In the genomic region with DNA sequence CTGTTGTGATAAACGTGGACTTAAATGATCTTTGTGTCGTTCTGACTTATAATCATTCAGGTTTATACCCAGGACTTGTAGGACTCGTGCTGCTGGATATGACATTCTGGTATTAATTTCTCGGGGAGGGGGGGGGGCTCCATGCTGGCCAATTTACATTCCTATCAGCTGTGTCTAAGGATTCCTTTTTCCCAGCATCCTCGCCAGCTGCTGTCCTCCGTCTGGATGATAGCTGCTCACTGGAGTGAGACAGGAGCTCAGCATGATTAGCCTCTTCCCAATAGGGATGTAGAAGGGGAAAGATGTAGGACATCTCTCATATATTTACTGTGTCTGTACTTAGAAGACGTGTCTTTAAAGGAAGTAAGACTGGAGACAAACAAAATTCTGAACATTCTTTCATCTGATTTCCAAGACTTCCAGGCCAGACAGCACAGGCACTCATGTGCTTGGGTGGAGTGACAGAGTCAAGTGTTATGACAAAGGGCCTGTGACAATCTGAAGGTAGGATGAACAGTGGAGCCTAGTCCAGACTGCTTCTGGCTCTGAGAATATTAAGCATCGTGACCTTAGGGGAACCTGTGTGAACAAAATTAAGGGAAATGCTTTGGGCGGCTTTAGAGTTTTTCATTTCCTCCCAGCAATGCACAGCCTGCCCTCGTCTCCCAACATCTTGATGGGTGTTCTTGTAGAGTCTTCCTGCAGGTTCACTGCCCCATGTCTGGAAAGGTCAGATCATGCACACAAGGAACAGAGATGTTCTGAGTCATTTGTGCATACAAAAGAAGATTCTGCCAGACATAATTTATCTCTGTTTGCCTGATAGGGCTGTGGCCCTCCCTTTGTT, we compare ENCODE assay signal across 10 mouse cellular contexts.
DNase-seq lines count a peak whose midpoint lies in the region; ATAC-seq and TF ChIP-seq lines count a peak whose summit lies in the region.
"Had no signal": no experiment of that assay in that cellular context is flagged by ENCODE, and none has a peak within 500 bp of the region (broad histone marks: within the 10 kb centered on the region; RNA-seq: fewer than 3 reads in every experiment).

No protein-coding gene starts in this region.

- H3K27ac ChIP-seq in heart, embryonic 12.5 days (ENCODE audit: poor library complexity, severe bottlenecking): peak overlapping the region; percentile 68
- H3K27ac ChIP-seq in MEL (ENCODE audit: control insufficient read depth, low read depth, low read length): peak overlapping the region; percentile 73
- H3K27ac ChIP-seq in hindbrain, embryonic 15.5 days (replicated peaks): peak overlapping the region; percentile 72
- H3K27ac ChIP-seq in midbrain, embryonic 11.5 days (ENCODE audit: low read depth, low read length): no peak overlapping the region
- H3K27ac ChIP-seq: embryonic facial prominence, embryonic 15.5 days had no signal

- H3K9ac ChIP-seq in heart, embryonic 12.5 days: no peak overlapping the region
- H3K9ac ChIP-seq in MEL (ENCODE audit: control insufficient read depth, low read depth, low read length, poor library complexity, severe bottlenecking): peak overlapping the region; percentile 25
- H3K9ac ChIP-seq in hindbrain, embryonic 15.5 days: no peak overlapping the region
- no peak overlapping the region for H3K9ac ChIP-seq in midbrain, embryonic 11.5 days (ENCODE audit: low read length)
- H3K9ac ChIP-seq: embryonic facial prominence, embryonic 15.5 days had no signal

- peak; percentile 20; the same call in 1 of the 2 replicates for ATAC-seq in heart, embryonic 12.5 days (ENCODE audit: insufficient number of reproducible peaks, low FRiP score)
- ATAC-seq in hindbrain, embryonic 15.5 days (ENCODE audit: low FRiP score, low read depth): 0 out of 2 replicates have a peak, but pooled peaks have one; percentile 59
- peak; percentile 50; the same call in 1 of the 2 replicates for ATAC-seq in midbrain, embryonic 11.5 days (ENCODE audit: low FRiP score)

- no peak overlapping the region for H3K4me3 ChIP-seq in heart, embryonic 12.5 days
- H3K4me3 ChIP-seq in MEL (ENCODE audit: control insufficient read depth in 1 of 2, insufficient read depth in 1 of 2, low read depth in 2 of 2, low read length in 2 of 2): peak overlapping the region; percentile 19 to 35; a peak in 3 of 4 replicates
- no peak overlapping the region for H3K4me3 ChIP-seq in hindbrain, embryonic 15.5 days
- no peak overlapping the region for H3K4me3 ChIP-seq in midbrain, embryonic 11.5 days (ENCODE audit: low read depth, low read length)
- H3K4me3 ChIP-seq: embryonic facial prominence, embryonic 15.5 days had no signal

- H3K36me3 ChIP-seq in heart, embryonic 12.5 days: no peaks in the 10 kb centered on the region
- peaks cover 0 to 23% of the 10 kb centered on the region in 2 experiments; a peak in 2 of 4 replicates for H3K36me3 ChIP-seq in MEL (ENCODE audit: control insufficient read depth in 1 of 2, insufficient read depth in 2 of 2, low read length in 2 of 2)
- H3K36me3 ChIP-seq in hindbrain, embryonic 15.5 days: no peaks in the 10 kb centered on the region
- no peaks in the 10 kb centered on the region for H3K36me3 ChIP-seq in midbrain, embryonic 11.5 days (ENCODE audit: control insufficient read depth, insufficient read depth, low read length)
- H3K36me3 ChIP-seq: embryonic facial prominence, embryonic 15.5 days had no signal

- DNase-seq in heart, adult 18-20 months: no peak
- no peak for DNase-seq in MEL (ENCODE audit: low read depth, low spot score)
- DNase-seq in midbrain, embryonic 11.5 days (ENCODE audit: low spot score, missing footprints): no peak
- no peak for DNase-seq in layer of hippocampus, adult 8-10 months (ENCODE audit: low spot score in 2 of 2)
- DNase-seq in right cerebral cortex, postnatal 25 days: no peak
- no peak for DNase-seq in left cerebral cortex, adult 8-10 months (ENCODE audit: low spot score in 2 of 2)
- DNase-seq: thymus, postnatal 36 days had no signal

- TF ChIP-seq RAD21 in MEL (IDR thresholded peaks at IDR 0.05; ENCODE audit: low read depth, low read length): no peak

- TF ChIP-seq CTCF in MEL (IDR thresholded peaks at IDR 0.05 in 2 of 3, conservative IDR thresholded peaks at IDR 0.05 in 1 of 3; ENCODE audit: control insufficient read depth in 1 of 3, insufficient read depth in 1 of 3, low read depth in 2 of 3, low read length in 3 of 3, poor library complexity in 1 of 3, severe bottlenecking in 1 of 3): no peak

- no peaks in the 10 kb centered on the region for H3K27me3 ChIP-seq in heart, embryonic 12.5 days (replicated peaks)
- no peaks in the 10 kb centered on the region for H3K27me3 ChIP-seq in MEL (ENCODE audit: control insufficient read depth in 1 of 2, insufficient read depth in 2 of 2, low read length in 2 of 2)
- no peaks in the 10 kb centered on the region for H3K27me3 ChIP-seq in hindbrain, embryonic 15.5 days
- H3K27me3 ChIP-seq in midbrain, embryonic 11.5 days (ENCODE audit: control insufficient read depth, insufficient read depth, low read length): no peaks in the 10 kb centered on the region
- H3K27me3 ChIP-seq: embryonic facial prominence, embryonic 15.5 days had no signal

- TF ChIP-seq POLR2A in MEL (IDR thresholded peaks at IDR 0.05; ENCODE audit: control insufficient read depth in 1 of 2, insufficient read depth in 1 of 2, low read depth in 1 of 2, low read length in 2 of 2, poor library complexity in 1 of 2): no peak

- H3K4me1 ChIP-seq in heart, embryonic 12.5 days (replicated peaks): peaks cover 36% of the 10 kb centered on the region
- H3K4me1 ChIP-seq in MEL (ENCODE audit: control insufficient read depth in 1 of 2, insufficient read depth in 2 of 2, low read length in 2 of 2): peaks cover 18 to 20% of the 10 kb centered on the region in 2 experiments
- H3K4me1 ChIP-seq in hindbrain, embryonic 15.5 days (replicated peaks): peaks cover 11% of the 10 kb centered on the region
- no peaks in the 10 kb centered on the region for H3K4me1 ChIP-seq in midbrain, embryonic 11.5 days (ENCODE audit: control insufficient read depth, insufficient read depth, low read length)
- H3K4me1 ChIP-seq: embryonic facial prominence, embryonic 15.5 days had no signal

- TF ChIP-seq EP300 in MEL (IDR thresholded peaks at IDR 0.05; ENCODE audit: low read depth in 1 of 2, low read length in 2 of 2): no peak

- no peaks in the 10 kb centered on the region for H3K79me2 ChIP-seq in MEL (ENCODE audit: control insufficient read depth, insufficient read depth, low read length, poor library complexity)

- peak overlapping the region; percentile 38 for H3K4me2 ChIP-seq in heart, embryonic 12.5 days
- H3K4me2 ChIP-seq in hindbrain, embryonic 15.5 days: no peak overlapping the region
- no peak overlapping the region for H3K4me2 ChIP-seq in midbrain, embryonic 11.5 days
- H3K4me2 ChIP-seq: embryonic facial prominence, embryonic 15.5 days had no signal

- H3K9me3 ChIP-seq in heart, embryonic 12.5 days (replicated peaks): no peaks in the 10 kb centered on the region
- H3K9me3 ChIP-seq in MEL (replicated peaks; ENCODE audit: insufficient read depth, low read length): no peaks in the 10 kb centered on the region
- H3K9me3 ChIP-seq in hindbrain, embryonic 15.5 days: no peaks in the 10 kb centered on the region
- no peaks in the 10 kb centered on the region for H3K9me3 ChIP-seq in midbrain, embryonic 11.5 days (ENCODE audit: control insufficient read depth, low read length)
- H3K9me3 ChIP-seq: embryonic facial prominence, embryonic 15.5 days had no signal

- WGBS in heart, embryonic 12.5 days: 28% methylated on average over 10 of the region's 10 CpGs
- 41% methylated on average over 10 of the region's 10 CpGs for WGBS in hindbrain, embryonic 15.5 days
- 61% methylated on average over 10 of the region's 10 CpGs for WGBS in midbrain, embryonic 11.5 days

TF ChIP-seq in MEL, 35 proteins besides CTCF, POLR2A, EP300 and RAD21:
- TF ChIP-seq TBP (IDR thresholded peaks at IDR 0.05; ENCODE audit: low read depth, low read length) (0 out of 2 replicates have a peak, but pooled peaks have one; percentile 5), BHLHE40 (IDR thresholded peaks at IDR 0.05; ENCODE audit: borderline replicate concordance, low read depth, low read length) (no peak)

Comparison
In these comparisons a context has a peak if more than half of its experiments do, and no peak if none do; other contexts are left out.
1. H3K4me3 ChIP-seq: peak in MEL (2 of 2); none in heart, embryonic 12.5 days (single experiment), hindbrain, embryonic 15.5 days (single experiment) and midbrain, embryonic 11.5 days (single experiment).
2. Peak in every context shown above with its lines, with median percentiles within 50 percentile points of each other: ATAC-seq.